Mouse (Mus musculus) neural tube, embryonic 11.5 days (tissue): ENCODE measurements around the gene Arhgap19. TPM values are rescaled to one million over a fixed set of nuclear protein-coding genes. Genes with fewer than 3 reads are reported as not detected.
"Not testable (repeated sequence)": the region's sequence is repeated elsewhere in the genome, so short reads cannot be mapped to it uniquely, and the experiment has no call there.

Experiments
- ATAC-seq: fragments of 200-750 bp; cut with Nextera tagmentation; 2 replicates; pipeline ENCODE4 v1.8.0; 2017; ENCODE audit warnings: moderate number of reproducible peaks, mild to moderate bottlenecking, moderate TSS enrichment, moderate library complexity; ENCODE audit not compliant: insufficient read depth, low FRiP score, low TSS enrichment
- DNase-seq: peaks from one replicate; pipeline ENCODE4 v3.0.0-alpha.2; 2015; ENCODE audit warnings: low spot score
- H3K27ac ChIP-seq: fragments of 300-500 bp; sonication (generic); 2 replicates; pipeline ENCODE4 v1.5.1; 2014; ENCODE audit warnings: low read depth, mild to moderate bottlenecking, low read length
- H3K27me3 ChIP-seq: fragments of 300-500 bp; sonication (generic); 2 replicates; pipeline ENCODE4 v1.6.1; 2014; ENCODE audit warnings: mild to moderate bottlenecking, low read length, mixed read lengths; ENCODE audit not compliant: control insufficient read depth, insufficient read depth
- H3K36me3 ChIP-seq: fragments of 300-500 bp; sonication (generic); 2 replicates; pipeline ENCODE4 v1.6.1; 2014; ENCODE audit warnings: mild to moderate bottlenecking, low read length, moderate library complexity, mixed read lengths; ENCODE audit not compliant: control insufficient read depth, insufficient read depth
- H3K4me1 ChIP-seq: fragments of 300-500 bp; sonication (generic); 2 replicates; pipeline ENCODE4 v1.6.1; 2014; ENCODE audit warnings: low read length, mixed read lengths; ENCODE audit not compliant: control insufficient read depth, insufficient read depth
- H3K4me2 ChIP-seq: fragments of 300-500 bp; sonication (generic); 2 replicates; pipeline ENCODE4 v1.6.1; 2014; ENCODE audit warnings: low read depth, mild to moderate bottlenecking, moderate library complexity
- H3K4me3 ChIP-seq: fragments of 300-500 bp; sonication (generic); 2 replicates; pipeline ENCODE4 v1.5.1; 2014; ENCODE audit warnings: low read depth, low read length
- H3K9ac ChIP-seq: fragments of 300-500 bp; sonication (generic); 2 replicates; pipeline ENCODE4 v1.6.1; 2014; ENCODE audit warnings: mild to moderate bottlenecking, low read length
- H3K9me3 ChIP-seq: fragments of 300-500 bp; sonication (generic); 2 replicates; pipeline ENCODE4 v1.6.1; 2016; ENCODE audit warnings: low read length; ENCODE audit not compliant: control insufficient read depth
- WGBS: fragments of 180-500 bp; shearing (Covaris S2); extraction: QIAGEN DNeasy Blood & Tissue Kit; methylation state at CpG from one replicate; pipeline ENCODE4 v1.1.7; 2014; 5-methylcytosine and 5-hydroxymethylcytosine counted together
- polyA plus RNA-seq: library from polyadenylated mRNA; unstranded; fragments of >200 nt; fragmentation: Nextera tagmentation; extraction: Ambion mirVana; gene quantifications from 2 replicates; pipeline ENCODE4 v1.2.1, GENCODE M21; 2014

Arhgap19 gene
- 37.0 and 37.3 TPM in 2 replicates for polyA plus RNA-seq

GRCm38 (mm10) chr19:41801742-41802369 is at the start of gene Arhgap19:
Arhgap19 (minus strand) TSS chr19:41802047.
- peak within 1 kb of the TSS; percentile 94 for H3K4me3 ChIP-seq
- no peaks in the 10 kb centered on the region for H3K9me3 ChIP-seq
- H3K9ac ChIP-seq: peak within 1 kb of the TSS; percentile 91
- ATAC-seq: peak; percentile 100
- peak; percentile 90 for DNase-seq
- no peaks in the 10 kb centered on the region for H3K36me3 ChIP-seq
- no peaks in the 10 kb centered on the region for H3K27me3 ChIP-seq
- under 1% methylated on average over 43 of the region's 48 CpGs for WGBS
- peaks cover 10% of the 10 kb centered on the region; the same call in 1 of the 2 replicates for H3K4me1 ChIP-seq
- H3K27ac ChIP-seq: peak within 1 kb of the TSS; percentile 49; the same call in 1 of the 2 replicates
- H3K4me2 ChIP-seq: peak within 1 kb of the TSS; percentile 69

- ATAC-seq: no peak
- H3K36me3 ChIP-seq: no peaks in the 10 kb centered on the region
- WGBS: 14% methylated on average over 14 of the region's 14 CpGs
- H3K4me1 ChIP-seq: peaks cover 13% of the 10 kb centered on the region
- H3K9me3 ChIP-seq: no peaks in the 10 kb centered on the region
- H3K4me2 ChIP-seq: peak overlapping the region; percentile 17
- DNase-seq: peak; percentile 36
- no peak overlapping the region for H3K9ac ChIP-seq
- H3K27me3 ChIP-seq: no peaks in the 10 kb centered on the region
- H3K27ac ChIP-seq: peak overlapping the region; percentile 65
- H3K4me3 ChIP-seq: no peak overlapping the region
These were observed 49.1 kb upstream of the Arhgap19 start for GRCm38 (mm10) chr19:41850719-41851543.

DNA sequence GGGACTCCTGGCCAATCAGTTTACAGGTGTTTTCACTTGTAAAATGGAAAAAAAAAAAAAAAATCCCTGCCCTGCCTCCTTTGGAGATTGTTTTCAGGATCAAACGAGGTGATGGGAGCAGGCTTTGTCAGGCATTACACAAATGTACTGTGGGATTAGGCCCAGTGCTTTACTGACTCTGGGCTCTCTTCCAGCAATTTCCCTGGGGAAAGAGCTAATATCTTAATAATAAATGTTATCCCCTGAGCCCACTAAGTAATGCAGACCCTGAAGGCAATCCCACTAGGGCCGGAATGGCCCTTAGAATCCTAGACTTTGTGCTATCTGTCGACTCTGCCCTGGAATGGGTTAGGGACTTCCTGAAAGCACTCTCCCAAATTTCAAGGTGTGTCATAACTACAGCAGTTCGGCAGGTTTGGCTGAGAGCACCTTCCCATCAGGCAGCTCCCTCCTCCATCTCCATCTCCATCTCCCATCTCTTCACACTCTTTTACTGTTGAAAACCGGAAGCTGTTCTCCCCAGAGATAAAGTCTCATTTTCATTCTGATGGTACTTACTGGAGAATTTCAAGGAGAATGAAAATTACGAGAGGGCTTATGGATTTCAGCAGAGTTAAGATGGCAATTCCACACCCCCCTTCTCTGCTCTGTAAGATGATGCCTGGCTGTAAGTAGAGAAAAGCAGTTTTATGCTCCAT is 48.3 kb upstream of the Arhgap19 start:
- H3K4me2 ChIP-seq: no peak overlapping the region; the same call in 1 of the 2 replicates
- ATAC-seq: no peak
- 13% methylated on average over 6 of the region's 6 CpGs for WGBS
- no peaks in the 10 kb centered on the region for H3K9me3 ChIP-seq
- H3K36me3 ChIP-seq: no peaks in the 10 kb centered on the region
- no peak overlapping the region for H3K9ac ChIP-seq
- H3K4me1 ChIP-seq: peaks cover 13% of the 10 kb centered on the region
- no peak overlapping the region for H3K4me3 ChIP-seq
- peak overlapping the region; percentile 65; the same call in 1 of the 2 replicates for H3K27ac ChIP-seq
- no peak for DNase-seq
- no peaks in the 10 kb centered on the region for H3K27me3 ChIP-seq

DNA sequence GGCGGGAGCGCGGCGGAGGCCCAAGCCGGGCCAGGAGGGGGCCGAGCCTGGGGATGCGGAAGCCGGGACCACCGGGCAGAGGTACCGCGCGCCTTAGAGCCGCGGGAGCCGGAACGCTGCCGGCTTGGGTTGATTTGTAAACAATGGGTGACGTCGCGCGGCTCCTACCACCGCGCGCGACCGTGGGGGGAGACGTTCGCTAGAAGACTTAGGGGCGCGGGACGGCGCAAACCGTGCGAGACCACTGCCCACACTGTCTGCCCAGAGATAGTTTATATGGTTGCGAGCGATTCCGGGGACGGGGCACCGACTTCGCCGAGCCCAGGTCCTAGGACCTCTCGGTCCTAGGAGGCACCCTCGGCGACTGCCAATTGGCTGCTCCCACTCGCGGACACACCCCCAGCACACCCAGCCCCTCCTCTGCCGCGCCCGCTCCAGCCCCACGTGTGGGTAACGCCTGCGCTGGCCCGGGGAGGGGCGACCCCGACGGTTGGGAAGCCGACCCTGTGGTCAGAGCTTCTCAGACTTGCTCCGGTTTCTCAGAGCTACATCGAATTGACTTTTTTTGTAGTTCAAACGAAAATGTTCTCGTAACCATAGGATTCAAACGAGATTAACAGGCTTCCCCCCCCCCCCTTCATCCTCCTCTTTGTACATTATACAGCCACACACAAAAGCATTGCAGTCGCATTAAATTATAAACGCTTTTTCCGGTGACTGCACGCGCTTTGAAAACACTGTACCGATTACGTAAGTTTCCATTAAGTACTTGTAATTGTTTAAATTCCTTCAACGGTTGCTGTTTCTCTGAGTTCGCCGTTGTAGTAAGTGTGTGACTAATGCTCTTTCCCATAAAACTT is 46.4 kb upstream of the Arhgap19 start, which contains the start of gene Frat2:
Frat2 (minus strand) TSS at position 141 of the 860 bp plus-strand sequence.
- no peaks in the 10 kb centered on the region for H3K36me3 ChIP-seq
- H3K9ac ChIP-seq: peak within 1 kb of the TSS; percentile 65
- peak; percentile 86 for ATAC-seq
- H3K4me2 ChIP-seq: peak within 1 kb of the TSS; percentile 98
- peak within 1 kb of the TSS; percentile 79 for H3K4me3 ChIP-seq
- peak within 1 kb of the TSS; percentile 87 for H3K27ac ChIP-seq
- peak; percentile 94 for DNase-seq
- no peaks in the 10 kb centered on the region for H3K9me3 ChIP-seq
- H3K4me1 ChIP-seq: peaks cover 13% of the 10 kb centered on the region
- under 1% methylated on average over 71 of the region's 72 CpGs for WGBS
- no peaks in the 10 kb centered on the region for H3K27me3 ChIP-seq

GRCm38 (mm10) chr19:41847614-41847991 is 45.8 kb upstream of the Arhgap19 start:
- DNase-seq (peak; percentile 69), ATAC-seq (peak; percentile 55)
- H3K4me2 ChIP-seq: peak overlapping the region; percentile 98
- peak overlapping the region; percentile 65 for H3K9ac ChIP-seq
- peak overlapping the region; percentile 87 for H3K27ac ChIP-seq
- H3K9me3 ChIP-seq, H3K27me3 ChIP-seq, H3K36me3 ChIP-seq: not testable (repeated sequence)
- H3K4me3 ChIP-seq: peak overlapping the region; percentile 79
- peaks cover 13% of the 10 kb centered on the region for H3K4me1 ChIP-seq
- under 1% methylated on average over 42 of the region's 53 CpGs for WGBS

DNA sequence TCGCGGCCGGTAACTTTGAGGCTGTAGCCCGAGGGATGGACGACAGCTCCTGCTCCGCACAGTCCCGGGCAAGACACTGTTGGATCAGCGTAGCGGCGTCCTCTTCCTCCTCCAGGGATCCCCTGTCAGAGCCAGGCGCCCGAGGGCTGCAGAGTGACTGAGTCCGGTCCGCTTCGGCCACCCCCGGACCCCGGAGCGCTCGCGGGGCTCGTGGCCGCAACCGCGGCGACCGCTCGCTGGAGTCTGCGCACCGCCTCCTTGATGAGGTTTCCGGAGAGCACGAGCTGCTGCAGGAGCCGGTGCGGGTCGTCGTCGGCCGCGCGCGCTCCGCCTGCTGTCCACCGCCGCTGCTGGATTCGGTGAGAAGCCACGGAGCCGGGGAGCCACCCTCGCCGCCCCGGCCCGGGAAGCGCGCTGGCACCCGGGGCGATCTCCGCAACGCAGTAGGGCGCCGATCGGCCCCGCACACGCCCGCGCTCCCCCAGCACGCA is 45.3 kb upstream of the Arhgap19 start:
- DNase-seq (peak; percentile 55), ATAC-seq (peak; percentile 5; the same call in 1 of the 2 replicates)
- H3K4me2 ChIP-seq: peak overlapping the region; percentile 98
- no peaks in the 10 kb centered on the region for H3K9me3 ChIP-seq
- H3K27ac ChIP-seq: peak overlapping the region; percentile 87
- H3K9ac ChIP-seq: peak overlapping the region; percentile 65
- peak overlapping the region; percentile 79 for H3K4me3 ChIP-seq
- under 1% methylated on average over 64 of the region's 64 CpGs for whole genome bisulfite sequencing
- peaks cover 13% of the 10 kb centered on the region for H3K4me1 ChIP-seq
- no peaks in the 10 kb centered on the region for H3K27me3 ChIP-seq
- no peaks in the 10 kb centered on the region for H3K36me3 ChIP-seq

GRCm38 (mm10) chr19:41846366-41847090 is 44.7 kb upstream of the Arhgap19 start:
- WGBS: 15% methylated on average over 21 of the region's 21 CpGs
- H3K4me2 ChIP-seq: peak overlapping the region; percentile 98
- H3K27ac ChIP-seq: no peak overlapping the region
- H3K9ac ChIP-seq: peak overlapping the region; percentile 65
- ATAC-seq (no peak), DNase-seq (no peak)
- no peaks in the 10 kb centered on the region for H3K27me3 ChIP-seq
- no peaks in the 10 kb centered on the region for H3K9me3 ChIP-seq
- peak overlapping the region; percentile 79 for H3K4me3 ChIP-seq
- peaks cover 13% of the 10 kb centered on the region for H3K4me1 ChIP-seq
- no peaks in the 10 kb centered on the region for H3K36me3 ChIP-seq
